Mouse (Mus musculus) retina, postnatal 1 day (tissue): ENCODE data around the gene Tom1l2.

ENCODE experiments used
- DNase-seq: peaks from one replicate; pipeline ENCODE4 v3.0.0-alpha.2; 2012

Tom1l2 gene

DNA sequence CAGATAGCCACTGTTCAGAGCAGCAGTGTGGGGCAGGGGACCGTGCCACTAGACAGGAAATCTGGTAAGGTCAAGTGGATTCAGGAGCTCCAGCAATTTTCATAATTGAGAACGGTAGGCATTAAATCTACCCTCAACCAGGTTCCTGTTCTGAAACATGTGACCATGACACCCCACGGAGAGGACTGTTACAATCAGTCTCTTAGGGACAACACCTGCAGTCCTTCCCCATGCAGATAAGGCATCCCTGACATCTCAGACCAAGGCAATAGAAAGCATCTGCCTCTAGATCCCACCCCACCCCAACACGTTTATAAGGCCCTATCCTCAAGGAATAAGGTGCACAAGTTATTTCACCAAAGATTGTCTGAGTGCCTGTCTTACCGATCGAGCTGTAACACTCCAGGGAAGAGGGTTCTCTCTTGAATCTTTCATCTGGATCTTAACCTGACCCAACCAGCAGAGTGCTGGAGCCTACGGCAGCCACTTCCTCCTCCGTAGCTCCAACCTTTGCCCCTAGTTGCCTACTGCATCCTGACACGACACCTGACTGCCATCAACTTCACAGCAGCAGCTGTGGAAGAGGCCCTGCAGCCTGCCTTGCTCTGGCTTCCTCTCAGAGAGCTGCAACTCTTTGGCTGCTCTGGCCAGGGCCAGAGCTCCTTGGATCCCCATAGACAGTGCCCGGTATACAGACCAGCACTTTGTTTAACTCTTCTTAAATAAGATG, 50.2 kb downstream of the Tom1l2 start:
- no peak for DNase-seq

DNA sequence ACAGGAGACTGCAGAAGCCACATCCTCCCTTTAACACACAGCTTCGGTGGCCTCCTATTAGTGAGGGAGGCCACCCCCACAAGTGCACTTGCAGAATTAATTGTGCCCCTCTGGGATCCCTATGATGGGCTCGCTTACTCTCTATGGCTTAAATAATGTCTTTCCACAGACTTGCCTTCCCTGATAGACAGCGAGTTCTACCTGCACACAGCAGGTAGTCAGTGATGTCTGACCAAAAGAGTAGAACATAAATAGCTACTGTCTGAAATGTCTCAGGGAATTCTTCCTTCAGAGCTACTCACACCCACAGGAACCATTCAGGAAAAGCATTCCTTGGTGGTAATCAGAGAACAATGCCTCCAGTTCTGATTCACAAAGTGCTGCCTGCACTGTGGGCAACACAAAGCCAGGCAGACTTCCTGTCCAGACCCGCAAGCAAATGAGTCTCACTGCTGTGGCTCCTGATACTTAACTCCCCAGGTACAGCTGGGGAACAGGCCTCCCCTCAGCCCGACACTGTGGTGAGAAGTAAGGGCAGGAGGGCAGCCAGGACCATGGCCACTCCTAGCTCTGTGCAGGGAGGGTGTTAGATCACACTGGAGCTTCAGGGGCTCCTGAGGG, 51.0 kb downstream of the Tom1l2 start:
- peak; percentile 54 for DNase-seq

DNA sequence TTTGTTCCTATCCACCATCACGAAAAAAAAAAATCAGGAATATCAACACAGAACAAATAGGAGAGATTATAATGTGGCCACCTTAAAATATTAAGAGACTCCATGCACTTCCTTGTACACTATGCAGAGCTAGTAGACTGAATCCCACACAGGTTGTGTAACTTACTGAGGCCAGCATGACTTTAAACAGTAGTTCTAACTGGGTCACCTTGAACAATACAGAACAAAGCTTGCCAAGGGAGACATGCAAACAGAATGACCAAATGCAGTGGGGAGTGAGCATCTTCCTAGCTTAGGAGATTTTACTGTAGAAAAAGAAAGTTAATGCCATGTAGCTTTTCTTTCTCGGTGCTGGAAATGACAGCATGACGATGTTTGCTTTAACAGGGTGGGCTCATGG, 52.4 kb downstream of the Tom1l2 start:
- DNase-seq: no peak

DNA sequence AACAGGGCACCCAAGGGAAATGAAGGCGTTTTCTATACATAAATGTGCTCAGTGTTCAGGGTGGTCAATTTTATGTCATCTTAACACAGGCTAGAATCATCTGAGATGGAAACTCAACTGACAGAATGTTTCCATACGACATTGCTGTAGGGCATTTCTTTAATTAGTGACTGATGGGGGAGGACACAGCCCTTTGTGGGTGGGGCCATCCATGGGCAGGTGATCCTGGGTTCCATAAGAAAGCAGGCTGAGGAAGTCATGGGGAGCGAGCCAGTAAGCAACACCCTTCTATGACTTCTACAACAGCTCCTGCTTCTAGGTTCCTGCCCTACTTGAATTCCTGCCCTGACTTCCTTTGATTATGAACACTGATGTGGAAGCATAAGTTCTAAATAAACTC, 54.9 kb downstream of the Tom1l2 start:
- no peak for DNase-seq

DNA sequence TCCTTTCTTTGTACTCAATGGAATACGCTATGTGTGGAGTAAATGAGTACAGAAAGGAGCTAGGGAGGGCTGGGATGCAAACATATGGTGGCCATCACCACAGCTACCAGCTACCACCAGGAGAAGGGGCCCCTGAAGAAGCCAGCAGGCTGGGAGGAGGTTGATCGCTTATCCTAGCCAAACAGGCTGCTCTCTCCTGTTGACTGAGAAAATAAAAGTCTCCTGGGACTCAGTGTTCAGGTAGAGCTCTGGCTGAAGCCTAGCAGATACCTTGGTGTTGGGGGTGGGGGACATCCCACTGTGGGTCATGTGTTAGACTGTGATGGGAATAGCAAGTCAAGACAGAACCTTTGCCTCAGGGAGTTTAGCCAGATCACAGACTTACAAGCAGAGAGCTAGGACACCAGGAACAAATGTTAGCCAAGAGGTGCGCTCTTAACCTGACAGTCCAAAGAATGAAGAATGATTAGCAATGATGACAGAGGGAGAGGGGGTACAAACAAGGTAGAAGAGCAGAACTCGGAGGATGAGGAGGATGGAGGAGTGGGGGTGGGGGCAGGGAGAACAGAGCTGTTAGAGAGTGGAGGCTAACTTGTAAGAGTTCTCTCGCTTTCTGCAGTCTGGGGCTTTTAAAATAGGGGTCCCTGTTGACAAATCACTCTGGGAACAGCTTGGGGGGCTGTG, 57.9 kb downstream of the Tom1l2 start:
- no peak for DNase-seq

DNA sequence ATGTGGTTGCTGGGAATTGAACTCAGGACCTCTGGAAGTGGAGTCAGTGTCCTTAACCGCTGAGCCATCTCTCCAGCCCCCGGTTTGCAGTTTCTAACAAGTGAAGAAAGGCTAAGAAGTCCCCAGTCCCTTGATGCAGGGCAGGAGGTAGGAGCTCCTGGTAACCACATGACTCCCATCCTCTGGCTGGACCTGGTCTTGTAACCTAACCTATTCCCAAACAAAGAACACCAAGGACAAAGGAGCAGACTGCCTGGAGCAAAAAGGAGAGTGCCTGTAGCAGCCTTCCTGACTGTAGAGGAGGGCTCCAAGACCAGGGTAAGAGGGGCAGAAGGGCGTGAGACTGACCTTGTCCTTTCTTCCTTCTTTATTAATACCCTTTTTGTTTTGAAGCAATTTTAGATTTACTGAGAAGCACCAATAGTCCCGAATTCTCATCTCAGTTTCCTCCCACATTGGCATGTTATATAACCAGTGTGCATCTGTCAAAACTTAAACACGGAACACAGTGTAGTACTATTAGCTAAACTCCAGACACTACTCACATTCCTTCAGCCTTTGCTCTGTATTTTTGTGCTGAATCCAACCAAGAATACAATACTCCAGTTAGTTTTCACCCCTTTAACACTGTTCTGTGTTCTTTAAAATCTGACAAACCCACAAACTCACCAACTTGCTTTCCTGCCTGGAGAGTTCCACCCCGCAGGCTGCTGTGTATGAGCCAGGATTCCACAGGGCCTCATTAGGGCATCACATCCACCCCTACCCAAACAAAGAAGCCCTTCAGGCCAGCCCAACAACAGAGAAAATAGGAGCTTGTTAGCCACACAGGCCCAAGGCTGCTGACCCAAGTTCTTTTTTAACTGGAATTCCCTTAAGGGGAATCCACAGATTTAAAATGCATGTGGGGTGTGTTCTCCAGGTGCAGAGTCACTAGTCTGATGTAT, 58.7 kb downstream of the Tom1l2 start:
- peak; percentile 87 for DNase-seq

DNA sequence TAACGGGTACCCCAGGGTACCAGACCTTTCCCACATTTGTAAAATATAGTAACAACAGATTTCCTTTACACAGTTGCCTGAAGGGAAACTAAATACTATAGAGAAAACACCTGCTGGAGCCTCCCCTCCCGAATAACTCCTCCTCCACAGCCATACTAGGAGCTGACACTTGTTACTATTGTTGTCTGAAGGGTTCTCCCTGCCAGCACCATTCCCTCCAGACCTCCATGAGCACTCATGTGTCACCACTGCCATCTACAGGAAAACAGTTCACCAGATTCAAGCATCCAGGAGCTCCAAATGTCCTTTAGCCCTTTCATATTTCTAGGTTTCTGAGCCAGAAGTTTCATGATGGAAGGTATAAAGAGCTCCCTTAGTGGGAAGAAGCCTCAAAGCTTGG, 60.0 kb downstream of the Tom1l2 start:
- DNase-seq: peak; percentile 90

DNA sequence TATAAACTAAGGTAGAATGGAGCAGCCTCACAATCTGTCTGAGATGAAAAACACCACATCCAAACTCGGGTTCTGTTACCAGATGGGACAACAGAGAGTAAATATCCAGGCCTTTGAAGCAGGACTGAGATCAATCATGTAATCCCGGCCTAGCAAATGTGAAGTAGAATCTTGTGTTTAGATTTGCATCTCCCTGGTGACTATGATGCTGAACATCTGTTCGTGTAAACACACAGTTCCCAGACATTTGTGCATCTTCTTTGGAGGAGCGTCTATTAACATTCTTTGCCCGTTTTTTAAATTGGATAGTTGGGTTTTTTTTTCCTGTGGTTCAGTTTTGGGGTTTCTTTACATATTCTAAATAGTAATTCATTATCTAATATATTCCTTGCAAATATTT, 63.7 kb downstream of the Tom1l2 start:
- DNase-seq: no peak

DNA sequence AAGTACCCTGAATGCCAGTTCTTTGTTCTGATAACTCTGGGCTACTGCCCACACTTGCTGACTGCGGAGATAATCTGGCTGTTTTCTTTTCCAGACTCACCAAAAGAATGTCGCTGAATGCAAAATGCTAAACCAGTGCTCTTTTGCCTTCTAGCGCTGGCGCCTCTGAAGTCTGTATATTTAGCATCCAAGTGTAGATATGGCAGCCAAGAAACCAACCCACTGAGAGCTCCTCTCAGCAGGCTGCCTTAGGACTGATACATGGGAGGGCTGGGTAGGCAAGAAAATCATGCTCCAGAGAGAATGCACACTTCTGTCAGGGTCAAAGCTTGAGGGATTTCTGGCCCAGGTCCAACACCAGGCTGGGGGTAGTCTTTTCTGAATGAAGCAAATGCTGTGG, 66.4 kb downstream of the Tom1l2 start:
- DNase-seq: no peak

DNA sequence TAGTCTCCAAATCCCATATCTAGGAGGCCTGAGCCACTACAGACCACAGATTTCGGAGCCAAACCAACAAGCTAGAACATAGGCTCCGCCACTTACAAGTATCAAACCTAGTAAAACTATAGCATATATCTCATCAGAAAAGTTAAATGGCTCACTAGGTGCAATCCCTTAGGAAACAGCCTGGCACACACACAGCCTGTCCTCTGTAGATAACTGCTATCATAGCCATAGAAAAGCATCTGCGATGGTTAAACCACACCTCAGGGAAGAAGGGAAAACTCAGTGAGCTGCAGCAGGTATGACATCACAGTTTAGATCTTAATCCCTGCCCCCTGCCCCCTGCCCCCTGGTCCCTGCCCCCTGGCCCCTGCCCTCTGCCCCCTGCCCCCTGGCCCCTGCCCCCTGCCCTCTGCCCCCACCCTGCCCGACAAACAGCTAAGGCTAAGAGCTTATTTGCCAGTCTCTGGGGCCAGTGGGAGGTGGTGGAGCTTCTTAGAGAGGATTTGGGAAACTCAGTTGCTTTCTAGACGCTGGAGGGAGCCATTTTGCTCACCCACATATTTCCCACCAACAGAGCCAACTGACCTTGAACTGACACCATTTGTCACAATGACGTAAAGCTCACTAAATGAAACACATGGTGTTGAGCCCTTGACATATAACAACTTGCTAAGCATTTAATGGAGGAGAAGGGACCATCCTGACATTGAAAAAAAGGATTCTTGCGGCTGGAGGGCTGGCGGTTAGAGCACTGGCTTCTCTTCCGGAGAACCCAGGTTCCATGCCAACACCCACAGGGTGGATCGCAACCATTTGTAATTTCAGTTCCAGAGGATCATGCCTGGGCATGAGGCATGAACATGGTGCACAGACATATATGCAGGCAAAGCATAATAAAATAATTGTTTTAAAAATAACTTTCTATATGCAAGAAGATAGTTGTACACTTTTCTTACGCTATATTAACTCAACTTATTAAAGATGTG, 72.0 kb downstream of the Tom1l2 start:
- DNase-seq: no peak

DNA sequence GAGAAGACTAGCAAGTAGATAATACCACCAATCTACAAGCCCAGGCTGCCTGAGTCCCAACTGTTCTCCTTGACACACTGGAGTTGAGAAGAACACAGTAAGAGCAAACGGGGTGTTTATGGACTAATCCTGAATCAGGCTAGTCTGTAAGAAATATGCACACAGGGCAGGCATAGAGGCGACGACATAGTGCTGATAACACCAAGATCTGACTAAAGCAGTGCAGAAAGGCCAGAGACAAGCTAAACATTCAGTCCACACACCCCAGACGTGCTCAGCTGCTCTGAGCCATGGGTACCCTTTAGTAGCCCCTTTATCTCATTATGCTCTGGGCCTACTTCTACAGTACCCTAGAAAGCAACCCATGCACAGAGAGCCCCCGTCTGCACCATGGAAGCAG, 73.2 kb downstream of the Tom1l2 start:
- no peak for DNase-seq

DNA sequence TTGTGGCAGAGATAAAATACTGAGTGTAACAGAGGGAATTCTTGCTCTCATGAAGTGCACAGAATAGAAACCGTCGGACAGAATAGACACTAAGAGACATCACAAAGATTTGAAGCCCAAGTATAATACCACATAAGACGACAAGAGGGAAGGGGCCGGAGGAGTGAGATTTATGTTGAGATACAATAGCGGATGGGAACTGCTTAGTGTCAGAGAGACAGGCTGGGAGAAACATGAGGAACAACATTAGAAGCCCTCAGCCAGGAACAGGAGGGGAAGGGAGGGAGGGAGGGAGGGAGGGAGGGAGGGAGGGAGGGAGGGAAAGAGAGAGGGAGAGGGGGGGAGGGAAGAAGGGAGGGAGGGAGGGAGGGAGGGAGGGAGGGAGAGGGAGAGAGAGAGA, 74.9 kb downstream of the Tom1l2 start:
- DNase-seq: no peak

DNA sequence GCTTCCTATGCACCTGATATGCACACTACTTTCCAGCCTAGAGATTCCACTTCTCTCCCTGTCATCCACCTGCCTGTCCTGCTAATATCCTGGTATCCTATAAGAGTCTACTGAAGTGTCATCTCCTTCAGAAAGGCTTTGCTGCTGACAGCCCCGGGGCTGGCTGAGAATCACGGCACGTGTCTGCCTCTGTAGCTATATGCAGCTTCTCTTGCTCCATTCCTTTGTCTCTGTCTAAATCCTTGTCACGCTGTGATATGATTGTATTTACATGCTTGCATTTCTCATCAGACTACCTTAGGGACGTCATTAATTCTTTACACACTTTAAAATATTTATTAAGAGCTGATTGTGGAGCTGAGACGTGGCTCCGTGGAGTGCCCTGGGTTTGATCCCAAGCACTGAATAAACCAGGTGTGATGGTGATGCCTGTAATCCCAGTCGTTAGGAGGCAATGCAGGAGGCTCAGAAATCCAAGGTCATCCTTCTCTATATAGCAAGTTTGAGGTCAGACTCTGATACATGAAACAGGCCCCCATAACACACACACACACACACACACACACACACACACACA, 75.5 kb downstream of the Tom1l2 start:
- DNase-seq: no peak

DNA sequence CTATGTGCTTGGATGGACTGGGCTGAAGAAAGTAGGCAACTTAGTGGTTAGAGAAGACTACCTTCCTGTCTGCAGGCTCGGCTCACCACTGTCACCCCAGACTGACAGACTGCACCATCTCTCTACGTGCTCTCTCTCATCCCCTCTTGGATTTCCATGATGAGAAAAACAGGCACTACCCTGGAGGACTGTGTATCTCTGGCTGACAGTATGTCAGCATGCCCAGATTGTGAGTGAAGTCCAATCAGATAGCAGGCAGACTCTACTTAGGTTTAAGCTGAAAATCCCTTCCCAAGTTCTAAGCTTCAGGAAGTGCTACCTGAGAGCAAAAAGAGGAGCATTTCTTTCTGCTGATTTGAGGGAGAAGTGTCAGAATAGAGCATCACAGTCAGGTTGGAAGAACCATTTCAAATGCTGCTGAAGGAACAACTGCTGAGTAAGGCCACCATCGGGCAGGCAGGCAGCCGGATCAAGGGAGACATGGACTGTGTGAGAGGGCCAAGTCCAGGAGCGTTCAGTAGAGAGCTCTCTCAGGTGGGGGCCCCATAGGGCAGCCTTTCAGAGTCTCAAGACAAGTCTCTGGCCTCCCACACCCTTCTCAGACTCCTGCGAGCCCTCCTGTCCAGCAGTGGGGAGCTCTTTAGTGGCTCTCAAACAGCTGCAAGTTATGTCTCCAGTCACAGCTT, 76.2 kb downstream of the Tom1l2 start:
- DNase-seq: no peak

DNA sequence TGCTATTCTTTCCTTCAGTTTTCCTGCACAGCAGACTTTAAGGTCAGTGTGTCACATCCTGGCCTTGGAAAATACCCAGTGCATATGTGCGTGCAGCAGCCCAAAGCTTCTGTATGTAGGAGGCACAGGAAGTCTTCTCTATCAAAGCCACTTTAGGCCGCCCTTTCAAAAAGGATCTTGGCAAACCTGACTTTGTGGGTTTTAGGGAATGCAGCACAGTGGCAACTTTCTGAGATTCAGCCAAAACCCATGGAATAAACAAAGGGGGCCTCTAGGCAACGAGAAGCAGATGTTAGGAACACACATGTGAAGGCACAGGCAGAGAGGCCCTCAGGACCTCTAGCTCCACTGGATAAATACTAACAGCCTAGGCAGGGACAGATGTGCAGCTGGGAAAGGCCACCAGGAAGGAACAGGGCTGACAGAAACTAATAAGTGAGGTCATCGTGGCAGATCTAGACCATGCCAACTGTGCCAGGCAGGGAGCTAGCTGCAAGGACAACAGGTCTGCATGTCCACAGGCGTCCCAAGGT, 79.4 kb downstream of the Tom1l2 start:
- DNase-seq: no peak

DNA sequence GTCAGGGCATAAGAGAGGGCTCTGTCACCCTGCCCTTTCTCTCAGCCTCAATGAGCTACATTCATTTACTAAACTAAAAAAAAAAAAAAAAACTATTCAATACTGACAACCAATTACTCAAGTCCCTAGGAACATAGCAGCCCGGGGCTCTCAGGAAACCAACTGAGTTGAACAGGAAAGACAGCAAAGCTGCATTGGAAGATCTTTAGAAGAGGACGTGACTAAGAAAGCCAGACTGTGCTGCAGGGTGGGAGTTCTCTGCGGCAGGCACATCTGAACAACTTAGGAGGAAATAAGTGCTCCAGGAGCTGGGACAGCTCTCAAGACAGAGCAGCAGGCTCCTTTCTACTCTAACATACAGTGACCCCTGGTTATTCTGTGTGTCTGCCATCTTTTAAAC, 84.1 kb downstream of the Tom1l2 start:
- DNase-seq: no peak

DNA sequence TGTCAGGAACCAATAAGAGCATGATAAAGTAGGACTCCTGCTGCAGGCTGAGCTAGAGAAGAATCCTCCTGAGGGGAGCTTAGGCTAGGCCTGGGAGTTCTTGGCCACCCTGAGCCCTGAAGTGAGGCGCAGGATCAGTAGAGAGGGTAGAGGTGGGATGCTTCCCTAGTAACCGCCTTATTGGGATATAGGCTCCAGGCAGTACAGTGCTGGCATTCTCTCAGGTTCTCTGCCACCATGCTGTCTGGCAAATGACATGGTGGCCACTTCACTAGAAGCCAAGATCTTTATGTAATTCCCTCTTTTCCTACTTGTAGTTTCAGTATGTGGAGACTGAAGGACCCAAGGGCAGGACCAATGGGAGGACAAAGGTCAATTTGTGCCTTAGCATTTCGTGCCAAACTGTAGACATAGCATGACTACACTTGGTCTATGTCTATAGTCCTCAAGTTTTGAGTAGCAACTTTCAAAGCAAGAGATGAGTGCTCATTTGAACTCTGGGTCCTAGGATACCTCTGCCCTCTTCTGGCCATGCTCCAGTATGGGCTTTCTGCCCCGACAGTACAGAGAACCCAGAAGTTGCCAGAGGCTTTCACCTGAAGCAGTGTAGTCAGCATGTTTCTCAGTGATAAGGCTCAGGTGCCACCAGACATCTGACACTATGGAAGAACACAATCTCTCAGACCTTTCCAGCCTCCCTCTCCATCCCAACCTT, 87.3 kb downstream of the Tom1l2 start:
- no peak for DNase-seq

DNA sequence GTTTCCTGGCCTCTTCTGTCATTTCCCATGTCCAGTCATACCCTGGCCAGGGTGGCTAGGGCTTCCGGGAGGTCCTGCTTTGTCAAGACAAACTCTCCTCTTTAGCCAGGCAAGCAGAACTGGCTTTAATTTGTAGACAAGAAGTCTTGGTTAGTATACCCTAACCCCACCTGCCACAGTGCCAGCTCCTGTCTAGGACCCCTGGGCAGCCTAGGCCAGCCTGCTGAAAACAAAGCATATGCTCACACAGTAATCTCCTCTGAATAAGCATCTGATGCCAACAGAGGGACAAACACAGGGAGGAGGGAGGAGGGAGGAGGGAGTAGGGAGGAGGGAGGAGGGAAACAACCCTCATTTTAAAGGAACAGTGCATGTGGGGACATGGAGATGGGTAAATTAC, 88.1 kb downstream of the Tom1l2 start:
- peak; percentile 64 for DNase-seq

DNA sequence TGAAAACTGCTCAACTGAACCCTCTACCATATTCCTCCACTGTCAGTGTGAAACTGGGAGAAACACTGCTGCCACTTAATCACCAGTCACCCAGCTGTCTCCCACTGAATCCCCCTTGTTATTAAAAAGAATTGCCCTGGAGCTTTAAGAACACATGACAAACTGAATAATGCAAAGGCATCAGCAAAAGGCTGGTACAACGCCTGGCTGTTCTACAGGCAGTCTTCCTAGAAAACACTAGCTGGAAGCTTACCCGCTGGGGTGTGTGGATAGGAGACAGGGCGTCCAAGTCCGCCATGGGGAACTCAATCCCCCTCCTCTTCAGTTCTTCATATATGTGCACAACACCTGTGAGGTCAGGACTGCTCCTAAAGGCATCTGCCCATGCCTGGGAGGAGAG, 90.3 kb downstream of the Tom1l2 start:
- no peak for DNase-seq

DNA sequence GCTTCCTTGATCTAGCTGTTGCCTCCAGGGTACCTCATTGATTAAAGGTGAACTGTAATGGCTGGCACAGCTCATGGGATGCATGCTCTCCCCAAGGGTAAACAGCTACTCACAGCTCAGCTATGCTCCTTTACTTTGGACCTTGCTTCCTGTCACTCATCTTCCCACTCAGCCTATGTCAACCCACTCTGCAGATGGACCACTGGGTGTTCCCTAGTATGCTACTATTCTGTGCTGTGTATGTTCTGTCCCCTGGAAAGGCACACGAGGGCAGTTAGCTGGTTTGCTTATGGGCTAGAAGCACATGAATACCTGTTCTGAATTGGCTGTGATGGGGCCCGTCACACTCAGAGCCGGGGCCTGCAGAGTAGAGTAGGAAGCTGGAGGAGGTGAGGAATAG, 92.0 kb downstream of the Tom1l2 start:
- DNase-seq: no peak
